Mouse (Mus musculus) cerebellum, postnatal 14 days (tissue): ENCODE measurements at regions not wholly inside any gene's neighbourhood (a gene's known extent, or its start where the extent isn't known, plus 50 kb on each side); places are given as distances from the start of the nearest gene placed in this dataset.
A peak's percentile ranks its signal among the peaks of the same experiment; 100 is the strongest.

ENCODE experiments used
- DNase-seq, 2 experiments: peaks; one replicate each; pipeline ENCODE4 v3.0.0; 2021; ENCODE audit warnings: mixed read lengths in 2 of 2

DNA sequence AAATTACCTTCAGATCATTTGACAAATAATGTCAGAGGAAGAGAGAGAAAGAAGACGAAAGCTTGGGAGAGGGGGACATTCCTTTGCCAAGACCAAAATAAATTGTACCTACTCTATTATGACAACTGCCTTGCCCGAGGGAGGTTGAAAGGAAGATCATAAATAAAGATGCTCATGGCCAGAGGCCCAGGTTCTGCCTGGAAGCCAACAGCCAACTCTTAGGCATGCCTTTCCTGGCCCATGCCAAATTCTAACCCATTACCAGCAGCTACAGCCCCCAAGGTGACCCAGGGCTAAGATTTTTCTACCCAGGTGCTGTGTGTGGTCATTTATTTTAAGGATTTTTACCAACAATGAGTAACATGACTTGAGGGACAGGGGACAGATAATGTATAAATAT is 54.9 kb downstream of the Cbln1 start:
- DNase-seq, result peak; percentile 56 to 57

GRCm38 (mm10) chr8:87415051-87415630 is 57.3 kb downstream of the Cbln1 start:
- no peak for DNase-seq

DNA sequence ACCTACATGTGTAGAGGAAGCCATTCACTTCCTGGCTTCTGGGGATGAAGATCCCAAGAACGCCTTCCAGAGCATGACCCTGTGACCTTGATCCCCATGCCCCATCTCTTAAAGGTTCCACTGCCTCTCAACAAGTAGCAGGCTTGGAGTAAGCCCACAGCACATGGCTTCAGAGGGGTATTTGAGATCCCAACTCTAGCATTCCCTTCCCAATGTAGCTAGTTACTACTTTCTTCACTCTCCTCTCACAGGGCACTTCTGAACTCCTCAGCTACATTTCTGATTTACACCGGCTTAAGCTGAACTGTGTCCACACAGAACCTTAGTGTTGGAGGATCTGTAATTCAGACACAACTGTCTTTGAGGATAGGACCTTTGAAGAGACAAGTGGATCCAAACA is 83.4 kb downstream of the Cbln1 start:
- DNase-seq, result no peak

DNA sequence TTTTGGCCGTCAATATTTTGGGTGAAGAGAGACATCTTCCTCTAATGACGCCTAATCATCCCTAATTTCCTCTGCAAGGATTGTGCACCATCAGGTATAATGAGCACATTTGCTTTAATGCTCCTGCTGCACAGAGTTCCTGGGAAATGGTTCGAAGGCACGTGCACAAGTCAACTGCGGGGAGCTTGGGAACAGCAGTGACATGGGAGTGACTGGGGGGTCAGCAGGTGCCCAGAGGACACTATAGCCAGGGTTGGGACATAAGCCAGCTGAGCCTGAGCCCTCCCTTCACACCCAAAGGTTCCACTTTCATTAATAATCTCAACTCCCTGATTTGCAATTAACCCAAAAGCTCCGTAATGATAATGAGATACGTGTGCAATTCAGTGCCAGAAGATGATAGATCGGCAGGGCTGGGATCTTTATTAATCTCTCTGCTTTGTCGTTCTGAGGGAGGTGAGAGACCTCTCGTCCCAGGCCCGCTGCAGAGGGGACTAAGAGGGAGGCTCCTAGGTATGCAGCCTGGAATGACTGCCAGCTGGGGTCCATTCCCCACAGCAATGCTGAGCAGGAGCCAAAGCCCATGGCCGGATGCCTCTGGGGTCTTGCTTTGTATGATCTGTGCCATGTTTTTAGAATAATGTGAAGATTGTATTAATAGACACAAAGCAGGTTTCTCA is 88.7 kb downstream of the Cbln1 start:
- no peak for DNase-seq

DNA sequence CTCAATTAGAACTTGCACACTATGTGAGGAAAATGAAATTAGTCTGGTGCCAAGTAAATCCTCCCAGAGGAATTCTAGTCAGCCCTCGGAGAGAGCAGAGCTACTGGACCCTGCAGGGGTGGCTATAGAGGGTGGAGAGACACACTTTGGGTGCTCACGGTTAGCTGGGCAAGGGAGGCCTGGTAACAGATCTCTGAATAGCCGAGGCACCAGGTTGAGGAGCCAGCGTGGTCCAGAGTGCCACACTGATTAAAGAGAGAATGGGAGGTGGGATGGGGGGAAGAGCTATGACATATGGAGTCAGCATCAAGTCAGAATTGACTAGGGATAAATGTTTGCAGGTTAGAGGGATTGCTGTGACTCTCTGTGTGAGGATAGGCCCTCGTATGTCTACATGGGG is 90.1 kb downstream of the Cbln1 start:
- DNase-seq, result no peak

DNA sequence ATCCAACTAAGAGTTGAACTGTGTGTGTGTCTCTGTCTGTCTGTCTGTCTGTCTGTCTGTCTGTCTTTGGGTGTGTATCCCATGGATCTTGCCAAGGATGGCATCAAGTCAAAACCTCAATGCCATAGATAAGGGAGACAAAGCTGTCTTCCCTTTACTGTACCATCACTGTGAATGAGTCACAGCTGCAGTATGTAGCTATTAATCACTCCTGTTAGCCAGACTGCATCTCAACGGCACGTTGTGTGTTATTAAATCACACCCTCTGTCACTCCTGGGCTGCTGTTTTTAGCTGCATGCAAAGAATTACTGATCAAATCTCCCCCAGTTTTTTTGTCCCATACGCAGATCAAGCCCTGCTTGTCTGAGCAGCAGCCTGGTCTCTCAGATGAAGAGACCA is 91.6 kb downstream of the Cbln1 start:
- no peak for DNase-seq

DNA sequence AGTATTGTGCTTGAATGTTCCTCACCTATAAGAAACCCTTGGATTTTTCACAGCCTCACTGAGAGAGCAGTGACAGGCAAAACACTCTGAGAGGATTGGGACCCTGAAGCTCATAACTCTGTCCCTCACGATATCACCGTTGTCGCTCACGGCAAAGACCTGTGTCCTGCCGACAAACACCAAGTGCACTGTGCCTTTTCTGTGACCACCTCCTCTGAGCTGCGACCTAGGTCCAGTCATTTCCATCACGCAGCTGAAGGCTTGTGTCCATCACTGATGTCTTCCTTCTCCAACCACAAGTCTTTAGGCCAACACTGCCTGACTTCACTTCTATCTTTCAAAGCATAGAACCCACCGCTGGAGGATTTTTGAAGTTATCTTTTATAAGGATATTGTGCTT is 93.1 kb downstream of the Cbln1 start:
- no peak for DNase-seq

DNA sequence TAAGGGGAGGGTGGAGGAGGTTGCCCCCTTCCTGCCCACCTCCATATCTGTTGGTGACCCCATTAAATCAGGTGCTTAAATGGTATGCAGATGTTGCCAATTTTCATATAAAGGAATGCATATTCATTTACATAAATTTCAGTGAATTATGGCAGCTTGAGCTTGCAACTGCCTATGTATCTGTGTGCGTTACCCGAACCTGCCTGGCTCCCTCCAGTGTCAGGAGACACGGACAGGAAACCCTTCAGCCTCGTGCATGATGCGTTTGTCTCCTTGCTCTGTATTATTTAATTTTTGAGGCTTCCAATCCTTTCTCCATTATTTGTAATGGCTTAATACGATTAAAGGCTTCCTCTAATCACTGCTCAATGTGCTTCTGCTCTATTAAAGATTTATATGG is 98.4 kb downstream of the Cbln1 start:
- no peak for DNase-seq

DNA sequence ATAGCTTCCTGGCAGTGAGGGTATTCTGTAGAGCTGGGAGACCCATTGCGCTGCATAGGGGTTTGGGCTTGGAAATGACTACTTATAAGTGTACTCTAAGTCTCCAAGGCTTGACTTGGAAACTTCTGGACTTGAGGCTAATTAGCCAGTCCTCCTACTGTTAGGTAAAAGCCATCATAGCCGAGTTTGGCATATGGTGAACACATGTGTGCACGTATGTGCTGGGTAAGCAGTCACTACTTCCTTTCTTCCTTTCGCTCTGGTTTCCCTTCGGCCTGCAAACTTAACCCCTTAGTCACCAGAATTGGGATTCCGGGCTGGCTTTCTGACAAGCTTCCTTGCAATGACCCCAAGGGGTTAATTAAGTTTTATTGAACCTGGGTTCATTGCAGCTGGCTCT is 98.9 kb downstream of the Cbln1 start:
- no peak for DNase-seq

GRCm38 (mm10) chr8:87372061-87372460 is 100.3 kb downstream of the Cbln1 start:
- DNase-seq, result peak in 1 of 2 experiments; percentile 15

GRCm38 (mm10) chr8:87370194-87370593 is 102.2 kb downstream of the Cbln1 start:
- DNase-seq, result no peak

DNA sequence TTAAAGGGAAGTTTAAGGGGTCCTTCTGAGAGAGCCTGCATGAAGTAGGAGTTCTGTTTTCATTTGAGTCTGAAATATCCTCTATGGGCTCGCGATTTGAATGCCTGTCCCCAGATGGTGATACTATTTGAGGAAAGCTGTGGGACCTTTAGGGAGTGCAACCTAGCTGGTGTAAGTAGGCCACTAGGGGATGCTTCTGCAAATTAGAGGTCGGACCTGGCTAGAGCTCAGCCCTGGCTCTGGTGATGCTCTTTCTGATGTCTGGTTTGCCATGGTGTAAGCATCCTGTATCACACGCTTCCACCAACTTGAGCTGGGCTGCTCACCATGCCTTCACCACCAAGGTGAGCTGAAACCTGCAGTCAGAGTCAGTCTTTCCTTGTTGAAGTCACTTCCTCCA is 121.9 kb downstream of the Cbln1 start:
- peak; percentile 12 to 35 for DNase-seq

DNA sequence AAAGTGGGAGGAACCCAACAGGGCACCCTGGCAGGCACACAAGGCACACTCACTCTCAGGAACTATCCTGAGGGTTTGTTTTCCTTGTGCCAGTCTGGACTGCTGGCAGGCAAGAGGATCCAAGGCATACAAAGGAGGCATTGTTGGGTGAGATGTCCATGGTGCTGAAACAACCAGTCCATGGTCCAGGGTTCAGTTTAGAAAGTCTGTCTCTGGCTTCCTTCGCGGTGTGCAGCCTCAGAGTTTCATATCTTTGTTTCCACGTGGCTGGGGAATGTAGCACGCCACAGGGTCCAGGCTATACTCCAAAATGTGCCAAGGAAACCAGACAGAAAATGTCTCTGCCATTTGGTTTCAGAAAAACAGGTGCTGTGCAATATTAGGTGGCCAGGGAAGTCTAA is 122.6 kb downstream of the Cbln1 start:
- peak; percentile 36 to 71 for DNase-seq

GRCm38 (mm10) chr8:87329371-87329770 is 143.0 kb downstream of the Cbln1 start:
- DNase-seq, result no peak

GRCm38 (mm10) chr8:87314570-87314969 is 157.8 kb downstream of the Cbln1 start:
- DNase-seq, result no peak

- peak; percentile 63 to 78 for DNase-seq
These were observed 161.1 kb downstream of the Cbln1 start for GRCm38 (mm10) chr8:87311282-87311681.

DNA sequence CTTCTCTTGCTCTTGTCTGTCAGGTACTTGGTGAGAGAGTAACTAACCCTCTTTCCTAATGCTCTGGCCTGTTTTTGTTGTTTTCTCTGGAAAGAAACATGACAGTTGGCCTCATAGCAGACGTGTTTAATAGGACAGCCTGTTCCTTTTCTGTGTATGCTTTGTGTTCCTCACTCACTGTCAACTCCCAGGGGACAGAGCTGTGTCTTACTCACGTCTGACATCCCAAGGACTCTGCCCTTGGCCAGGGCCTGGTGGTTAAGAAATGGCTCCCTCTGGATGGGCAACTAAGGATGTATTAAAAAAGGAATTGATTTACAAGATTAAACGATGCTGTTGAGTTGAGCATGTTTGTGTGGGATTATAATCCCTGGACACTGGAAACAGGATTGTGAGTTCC is 164.1 kb downstream of the Cbln1 start:
- no peak for DNase-seq

GRCm38 (mm10) chr8:87305001-87305400 is 167.4 kb downstream of the Cbln1 start:
- no peak for DNase-seq

GRCm38 (mm10) chr8:87303522-87303921 is 168.9 kb downstream of the Cbln1 start:
- DNase-seq, result no peak

GRCm38 (mm10) chr8:87297761-87298160 is 174.6 kb downstream of the Cbln1 start:
- no peak for DNase-seq

- DNase-seq, result peak; percentile 72 to 87
These were observed 175.1 kb downstream of the Cbln1 start for GRCm38 (mm10) chr8:87297331-87297730.

- DNase-seq, result peak; percentile 66 to 85
These were observed 186.3 kb downstream of the Cbln1 start for GRCm38 (mm10) chr8:87286059-87286458.

- no peak for DNase-seq
These were observed 188.1 kb downstream of the Cbln1 start for GRCm38 (mm10) chr8:87284356-87284755.

DNA sequence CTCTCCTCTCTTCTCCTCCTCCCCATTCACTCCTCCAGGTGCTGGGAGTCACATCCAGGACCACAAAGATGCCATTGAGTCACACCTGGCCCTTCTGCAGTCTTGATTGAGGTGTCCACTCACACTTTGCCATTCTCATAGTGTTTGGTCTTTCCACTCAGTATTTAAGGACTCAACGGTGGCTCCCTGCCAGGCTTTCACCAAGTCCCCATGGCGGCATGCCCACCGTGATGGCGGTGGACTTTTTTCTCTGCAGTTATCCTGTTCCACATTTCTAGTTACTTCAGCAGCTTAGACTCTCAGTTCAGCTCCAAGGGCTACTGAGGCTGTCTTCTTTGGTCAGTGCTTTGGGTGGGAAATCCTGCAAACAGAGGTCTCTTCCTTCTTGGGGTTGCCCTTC is 189.9 kb downstream of the Cbln1 start:
- peak in 1 of 2 experiments; percentile 57 for DNase-seq

- DNase-seq, result no peak
These were observed 199.1 kb downstream of the Cbln1 start for GRCm38 (mm10) chr8:87273328-87273727.
